Mouse (Mus musculus): Measurements from ENCODE around the gene Tgfbr2. TPM values are rescaled to one million over a fixed set of nuclear protein-coding genes. Genes with fewer than 3 reads are reported as not detected.

The Tgfbr2 gene
- polyA plus RNA-seq, 1 experiment from 2014 or later, result 6.5 TPM

DNA sequence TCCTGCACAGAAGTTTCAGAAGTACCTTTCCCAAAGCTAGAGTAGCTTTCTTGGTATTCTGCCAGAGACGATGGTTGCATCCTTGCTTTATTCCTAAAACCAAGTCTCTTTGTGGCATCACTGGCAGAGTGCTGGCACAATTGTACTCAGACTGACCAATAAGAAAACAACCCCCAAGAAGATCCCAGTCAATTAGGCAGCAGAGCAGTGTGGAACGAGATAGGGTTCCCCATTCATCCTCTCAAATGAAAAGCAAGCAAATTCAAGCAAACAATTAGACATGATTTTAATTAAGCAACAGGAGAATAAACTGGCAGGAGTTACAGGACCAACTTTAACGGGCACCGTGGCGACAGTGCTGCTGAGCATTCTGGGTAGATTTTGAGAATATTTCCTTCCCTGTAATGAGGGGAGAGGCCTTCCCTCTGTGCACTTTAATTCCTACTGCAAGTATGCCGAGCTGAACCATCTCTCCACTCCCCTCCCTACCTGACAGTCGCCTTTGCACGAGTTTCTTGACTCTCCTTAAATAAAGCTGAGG lies 56.8 kb downstream of the Tgfbr2 start:
- WGBS, result 10% methylated on average over 8 of the region's 8 CpGs
- H3K4me1 ChIP-seq (replicated peaks; ENCODE audit: control insufficient read depth, insufficient read depth, low read length), result no peaks in the 10 kb centered on the region
- no peaks in the 10 kb centered on the region for H3K36me3 ChIP-seq (ENCODE audit: control insufficient read depth, insufficient read depth)
- no peak overlapping the region for H3K4me2 ChIP-seq (ENCODE audit: low read length)
- no peaks in the 10 kb centered on the region for H3K27me3 ChIP-seq (replicated peaks; ENCODE audit: control insufficient read depth, insufficient read depth, low read length)
- no peak overlapping the region for H3K9ac ChIP-seq (replicated peaks; ENCODE audit: low read depth, low read length)
- H3K4me3 ChIP-seq (replicated peaks; ENCODE audit: low read length), result no peak overlapping the region
- no peaks in the 10 kb centered on the region for H3K9me3 ChIP-seq (ENCODE audit: control insufficient read depth, low read length)
- H3K27ac ChIP-seq (ENCODE audit: low read length), result no peak overlapping the region
- ATAC-seq, result no peak

DNA sequence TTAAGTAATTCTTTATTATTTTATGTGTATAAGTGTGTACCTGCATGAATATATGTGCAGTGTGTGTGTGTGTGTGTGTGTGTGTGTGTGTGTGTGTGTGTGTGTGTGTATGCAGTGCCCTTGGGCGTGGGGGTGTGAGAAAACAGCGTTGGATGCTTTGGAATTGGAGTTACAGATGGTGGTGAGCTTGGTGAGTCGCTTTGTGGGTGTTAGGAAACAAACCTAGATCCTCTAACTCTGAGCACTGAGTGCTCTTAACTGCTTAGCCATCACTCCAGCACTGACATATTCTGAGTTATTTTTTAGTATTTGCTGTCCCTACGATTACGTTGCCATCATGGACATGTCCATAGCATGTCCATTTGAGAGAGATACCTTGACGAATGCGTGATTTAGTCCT lies 59.3 kb downstream of the Tgfbr2 start:
- Histone ChIP-seq H3K4me1 (replicated peaks; ENCODE audit: control insufficient read depth, insufficient read depth, low read length) (no peaks in the 10 kb centered on the region), H3K27ac (ENCODE audit: low read length) (no peak overlapping the region), H3K4me2 (ENCODE audit: low read length) (no peak overlapping the region), H3K9me3 (ENCODE audit: control insufficient read depth, low read length) (no peaks in the 10 kb centered on the region), H3K36me3 (ENCODE audit: control insufficient read depth, insufficient read depth) (no peaks in the 10 kb centered on the region), H3K27me3 (replicated peaks; ENCODE audit: control insufficient read depth, insufficient read depth, low read length) (no peaks in the 10 kb centered on the region), H3K4me3 (replicated peaks; ENCODE audit: low read length) (no peak overlapping the region), H3K9ac (replicated peaks; ENCODE audit: low read depth, low read length) (no peak overlapping the region)
- WGBS, result 84% methylated on average over 7 of the region's 7 CpGs
- ATAC-seq, result no peak

DNA sequence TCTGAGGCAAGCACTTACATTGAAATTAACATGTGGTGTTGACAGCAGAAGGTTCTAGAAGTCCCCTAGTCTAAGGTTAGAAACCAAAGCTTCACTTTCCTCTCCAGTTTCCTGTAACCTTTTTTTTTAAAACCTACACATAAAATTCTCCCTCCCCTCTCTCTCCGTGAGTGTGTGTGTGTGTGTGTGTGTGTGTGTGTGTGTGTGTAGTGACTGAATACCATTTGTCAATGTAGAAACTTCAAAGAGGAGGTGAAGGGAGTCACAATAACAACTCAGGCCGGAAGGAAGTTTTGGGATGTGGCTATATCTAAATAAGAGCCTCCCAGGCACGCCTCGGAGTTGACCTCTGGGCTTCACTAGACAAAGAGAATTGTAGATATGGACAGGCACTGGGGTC lies 60.8 kb downstream of the Tgfbr2 start:
- WGBS, result 75% methylated on average over 4 of the region's 4 CpGs
- Histone ChIP-seq H3K4me2 (ENCODE audit: low read length) (no peak overlapping the region), H3K9me3 (ENCODE audit: control insufficient read depth, low read length) (no peaks in the 10 kb centered on the region), H3K4me1 (replicated peaks; ENCODE audit: control insufficient read depth, insufficient read depth, low read length) (no peaks in the 10 kb centered on the region), H3K27ac (ENCODE audit: low read length) (no peak overlapping the region), H3K36me3 (ENCODE audit: control insufficient read depth, insufficient read depth) (no peaks in the 10 kb centered on the region), H3K9ac (replicated peaks; ENCODE audit: low read depth, low read length) (no peak overlapping the region), H3K27me3 (replicated peaks; ENCODE audit: control insufficient read depth, insufficient read depth, low read length) (no peaks in the 10 kb centered on the region), H3K4me3 (replicated peaks; ENCODE audit: low read length) (no peak overlapping the region)
- no peak for ATAC-seq

DNA sequence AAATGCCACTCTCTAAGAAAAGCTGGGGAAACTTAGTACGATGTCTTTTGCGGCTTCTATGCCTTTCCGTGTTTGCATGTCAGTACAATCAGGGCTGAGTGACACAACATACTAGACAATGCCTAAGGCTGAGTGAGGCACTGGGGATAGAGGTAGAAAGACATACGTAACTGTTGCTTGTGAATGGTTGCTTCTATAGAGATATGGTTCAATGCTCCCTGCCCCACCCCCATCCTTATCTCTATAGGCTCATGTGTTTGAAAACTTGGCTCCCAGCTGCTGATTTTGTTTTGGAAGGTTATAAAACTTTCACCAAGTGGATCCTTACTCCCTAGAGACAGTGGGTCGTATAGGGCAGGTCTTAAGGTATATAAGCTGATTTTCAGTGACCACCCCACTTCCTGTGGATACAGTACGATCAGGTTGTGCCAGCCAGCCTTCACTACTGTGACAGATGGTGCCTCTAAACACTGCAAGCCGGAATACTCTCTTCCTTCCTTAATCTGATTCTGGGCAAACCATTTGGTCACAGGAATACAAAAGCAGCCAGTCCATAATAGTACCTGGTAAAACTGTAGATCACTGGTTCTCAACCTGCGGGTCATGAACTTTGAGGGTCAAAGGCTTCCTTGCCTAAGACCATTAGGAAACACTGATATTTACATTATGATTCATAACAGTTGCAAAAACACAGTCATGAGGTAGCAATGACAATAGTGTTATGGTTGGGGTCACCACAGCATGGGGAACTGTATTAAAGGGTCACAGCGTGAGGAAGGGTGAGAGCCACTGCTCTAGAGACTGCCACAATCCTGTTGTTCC lies 63.8 kb downstream of the Tgfbr2 start:
- H3K4me2 ChIP-seq (ENCODE audit: low read length), result no peak overlapping the region
- no peaks in the 10 kb centered on the region for H3K4me1 ChIP-seq (replicated peaks; ENCODE audit: control insufficient read depth, insufficient read depth, low read length)
- H3K36me3 ChIP-seq (ENCODE audit: control insufficient read depth, insufficient read depth), result no peaks in the 10 kb centered on the region
- ATAC-seq, result no peak
- no peak overlapping the region for H3K9ac ChIP-seq (replicated peaks; ENCODE audit: low read depth, low read length)
- H3K27me3 ChIP-seq (replicated peaks; ENCODE audit: control insufficient read depth, insufficient read depth, low read length), result no peaks in the 10 kb centered on the region
- H3K27ac ChIP-seq (ENCODE audit: low read length), result no peak overlapping the region
- WGBS, result 86% methylated on average over 9 of the region's 9 CpGs
- no peaks in the 10 kb centered on the region for H3K9me3 ChIP-seq (ENCODE audit: control insufficient read depth, low read length)
- H3K4me3 ChIP-seq (replicated peaks; ENCODE audit: low read length), result no peak overlapping the region

DNA sequence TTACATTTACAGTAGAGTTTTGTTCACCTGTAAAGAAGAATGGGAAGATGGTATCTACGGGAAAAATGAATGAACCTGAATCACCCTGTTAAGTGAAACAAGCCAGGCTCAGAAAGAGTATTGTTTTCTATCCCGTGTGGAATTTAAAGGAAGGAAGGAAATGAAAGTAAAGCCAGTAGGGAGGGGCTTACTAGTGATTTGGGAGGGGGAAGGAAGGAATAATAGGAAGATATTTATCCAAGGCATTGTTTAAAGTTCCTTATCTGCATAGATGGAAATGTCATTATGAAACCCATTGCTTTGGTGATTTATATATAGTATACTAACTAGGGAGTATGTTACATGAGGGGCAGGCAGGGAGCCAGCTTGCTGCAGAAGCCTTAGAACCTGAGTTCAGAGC lies 66.4 kb downstream of the Tgfbr2 start:
- 69% methylated on average over 2 of the region's 2 CpGs for WGBS
- no peak overlapping the region for H3K27ac ChIP-seq (ENCODE audit: low read length)

DNA sequence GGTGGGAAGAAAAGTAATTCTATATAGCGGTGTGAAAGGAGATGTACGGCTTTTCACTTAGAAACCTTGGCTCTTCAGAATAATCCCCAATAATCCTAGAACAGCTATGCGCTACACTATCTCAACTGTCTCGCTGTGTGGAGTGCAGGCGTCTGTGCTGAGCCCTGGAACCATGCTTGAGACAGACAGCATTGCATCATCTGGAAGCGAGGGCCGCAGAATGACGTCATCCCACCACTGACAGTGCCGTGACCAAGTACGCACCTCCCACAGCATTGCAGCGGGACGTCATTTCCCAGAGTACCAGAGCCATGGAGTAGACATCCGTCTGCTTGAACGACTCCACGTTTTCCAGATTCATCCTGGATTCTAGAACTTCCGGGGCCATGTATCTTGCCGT lies 70.4 kb downstream of the Tgfbr2 start:
- Histone ChIP-seq H3K27ac (ENCODE audit: low read length) (no peak overlapping the region), H3K4me3 (replicated peaks; ENCODE audit: low read length) (no peak overlapping the region), H3K9me3 (ENCODE audit: control insufficient read depth, low read length) (no peaks in the 10 kb centered on the region), H3K4me2 (ENCODE audit: low read length) (no peak overlapping the region), H3K4me1 (replicated peaks; ENCODE audit: control insufficient read depth, insufficient read depth, low read length) (no peaks in the 10 kb centered on the region), H3K27me3 (replicated peaks; ENCODE audit: control insufficient read depth, insufficient read depth, low read length) (no peaks in the 10 kb centered on the region), H3K36me3 (ENCODE audit: control insufficient read depth, insufficient read depth) (no peaks in the 10 kb centered on the region), H3K9ac (replicated peaks; ENCODE audit: low read depth, low read length) (no peak overlapping the region)
- ATAC-seq, result no peak
- 97% methylated on average over 17 of the region's 17 CpGs for WGBS

More for the DNA sequence above, 66.4 kb downstream of the Tgfbr2 start:
- H3K4me3 ChIP-seq (replicated peaks; ENCODE audit: low read length), result no peak overlapping the region
- no peak overlapping the region for H3K9ac ChIP-seq (replicated peaks; ENCODE audit: low read depth, low read length)
- no peaks in the 10 kb centered on the region for H3K4me1 ChIP-seq (replicated peaks; ENCODE audit: control insufficient read depth, insufficient read depth, low read length)
- no peaks in the 10 kb centered on the region for H3K9me3 ChIP-seq (ENCODE audit: control insufficient read depth, low read length)
- no peaks in the 10 kb centered on the region for H3K36me3 ChIP-seq (ENCODE audit: control insufficient read depth, insufficient read depth)
- no peak overlapping the region for H3K4me2 ChIP-seq (ENCODE audit: low read length)
- no peak for ATAC-seq
- H3K27me3 ChIP-seq (replicated peaks; ENCODE audit: control insufficient read depth, insufficient read depth, low read length), result no peaks in the 10 kb centered on the region

DNA sequence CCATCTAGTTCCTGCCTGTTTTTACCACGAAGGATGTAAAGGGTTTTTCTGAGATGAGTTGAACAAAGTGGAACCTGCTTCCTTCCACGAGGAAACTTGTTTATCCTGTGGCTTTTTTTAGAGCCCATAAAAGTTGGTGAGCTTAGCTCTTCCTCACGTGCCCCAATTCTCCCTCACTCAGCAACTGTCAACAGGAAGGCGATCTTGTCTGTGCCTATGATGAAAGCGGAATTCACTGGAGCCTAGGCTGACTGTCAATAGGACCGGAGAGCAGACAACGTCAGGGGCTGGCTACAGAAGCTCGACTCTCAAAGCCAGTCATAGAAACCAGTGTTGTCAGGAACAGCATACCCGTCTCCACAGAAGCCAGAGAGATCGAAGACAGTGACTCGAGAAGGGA lies 73.3 kb downstream of the Tgfbr2 start:
- Histone ChIP-seq H3K4me1 (replicated peaks; ENCODE audit: control insufficient read depth, insufficient read depth, low read length) (0 out of 2 replicates have a peak, but pooled peaks cover 4% of the 10 kb centered on the region), H3K9ac (replicated peaks; ENCODE audit: low read depth, low read length) (no peak overlapping the region), H3K4me3 (replicated peaks; ENCODE audit: low read length) (no peak overlapping the region), H3K36me3 (ENCODE audit: control insufficient read depth, insufficient read depth) (no peaks in the 10 kb centered on the region), H3K9me3 (ENCODE audit: control insufficient read depth, low read length) (no peaks in the 10 kb centered on the region), H3K27me3 (replicated peaks; ENCODE audit: control insufficient read depth, insufficient read depth, low read length) (no peaks in the 10 kb centered on the region), H3K27ac (ENCODE audit: low read length) (no peak overlapping the region), H3K4me2 (ENCODE audit: low read length) (no peak overlapping the region)
- no peak for ATAC-seq
- WGBS, result 87% methylated on average over 11 of the region's 11 CpGs

DNA sequence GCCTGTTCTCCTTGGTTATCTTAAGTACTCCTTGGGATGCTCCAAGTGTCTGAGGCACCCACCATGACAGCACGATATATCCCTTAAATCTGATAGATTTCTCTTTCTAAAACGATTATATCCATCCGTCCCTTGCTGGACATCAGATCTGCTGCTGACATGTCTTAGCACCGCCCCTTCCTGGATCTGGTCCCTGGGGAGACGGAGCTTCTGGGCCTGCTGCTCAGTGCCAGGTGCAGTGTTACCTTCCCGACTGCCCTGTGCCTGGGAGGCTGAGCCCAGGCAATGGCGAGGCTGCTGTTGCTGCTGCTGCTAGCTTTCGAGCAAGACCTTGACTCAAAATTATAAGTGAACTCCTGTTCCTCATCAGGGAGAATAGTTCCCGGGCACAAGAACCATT lies 75.1 kb downstream of the Tgfbr2 start:
- 89% methylated on average over 9 of the region's 9 CpGs for WGBS
- Histone ChIP-seq H3K4me1 (replicated peaks; ENCODE audit: control insufficient read depth, insufficient read depth, low read length) (0 out of 2 replicates have a peak, but pooled peaks cover 4% of the 10 kb centered on the region), H3K9me3 (ENCODE audit: control insufficient read depth, low read length) (no peaks in the 10 kb centered on the region), H3K36me3 (ENCODE audit: control insufficient read depth, insufficient read depth) (no peaks in the 10 kb centered on the region), H3K27ac (ENCODE audit: low read length) (no peak overlapping the region), H3K4me3 (replicated peaks; ENCODE audit: low read length) (no peak overlapping the region), H3K4me2 (ENCODE audit: low read length) (no peak overlapping the region), H3K9ac (replicated peaks; ENCODE audit: low read depth, low read length) (no peak overlapping the region), H3K27me3 (replicated peaks; ENCODE audit: control insufficient read depth, insufficient read depth, low read length) (no peaks in the 10 kb centered on the region)
- ATAC-seq, result no peak

DNA sequence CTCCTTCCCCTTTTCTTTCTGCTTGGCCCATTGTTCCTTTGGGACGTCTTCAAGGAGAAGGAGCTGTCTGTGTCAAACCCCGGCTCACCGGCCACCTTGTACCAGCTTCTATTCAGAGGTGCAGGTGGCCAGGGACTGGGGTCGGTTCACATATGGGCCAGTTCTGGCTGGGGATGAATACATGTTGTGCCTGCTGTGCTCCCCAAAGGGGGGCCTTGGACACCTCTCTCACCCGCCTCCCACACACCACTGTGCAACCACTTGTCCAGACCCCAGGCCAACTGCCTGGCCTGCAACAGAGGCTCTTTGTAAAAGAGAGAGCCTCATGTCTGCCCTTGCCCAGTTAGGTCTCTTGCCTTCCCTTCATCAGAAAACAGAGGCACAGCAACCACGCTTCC lies 75.6 kb downstream of the Tgfbr2 start:
- no peak for ATAC-seq
- Histone ChIP-seq H3K27me3 (replicated peaks; ENCODE audit: control insufficient read depth, insufficient read depth, low read length) (no peaks in the 10 kb centered on the region), H3K27ac (ENCODE audit: low read length) (no peak overlapping the region), H3K36me3 (ENCODE audit: control insufficient read depth, insufficient read depth) (no peaks in the 10 kb centered on the region), H3K4me1 (replicated peaks; ENCODE audit: control insufficient read depth, insufficient read depth, low read length) (0 out of 2 replicates have a peak, but pooled peaks cover 4% of the 10 kb centered on the region), H3K4me2 (ENCODE audit: low read length) (no peak overlapping the region), H3K9me3 (ENCODE audit: control insufficient read depth, low read length) (no peaks in the 10 kb centered on the region), H3K4me3 (replicated peaks; ENCODE audit: low read length) (no peak overlapping the region), H3K9ac (replicated peaks; ENCODE audit: low read depth, low read length) (no peak overlapping the region)
- 71% methylated on average over 6 of the region's 6 CpGs for WGBS

Data from forebrain, embryonic 16.5 days (tissue).